Mouse (Mus musculus) heart, adult 8-10 months (tissue): ENCODE measurements around the gene Gm14496. TPM values are rescaled to one million over a fixed set of nuclear protein-coding genes. Genes with fewer than 3 reads are reported as not detected.
"Not testable (repeated sequence)": the region's sequence is repeated elsewhere in the genome, so short reads cannot be mapped to it uniquely, and the experiment has no call there.

Experiments used
- DNase-seq: peaks from one replicate; pipeline ENCODE4 v3.0.0; 2022; ENCODE audit warnings: low spot score
- total RNA-seq, 4 experiments: library from RNA; stranded (reverse); gene quantifications; 2 replicates each; pipeline ENCODE4 v1.2.4; 2022

The Gm14496 gene
- not detected for total RNA-seq

GRCm38 (mm10) chr2:181990829-181991228, at the start of gene Gm14496:
TSS of gene Gm14496 (plus strand) at chr2:181991129.
- no peak for DNase-seq

- DNase-seq, result peak; percentile 3
These were observed 37.9 kb upstream of the Gm14496 start for GRCm38 (mm10) chr2:181952747-181953680.

GRCm38 (mm10) chr2:181968395-181968794, 22.5 kb upstream of the Gm14496 start:
- DNase-seq, result no peak

GRCm38 (mm10) chr2:181969187-181969586, 21.7 kb upstream of the Gm14496 start:
- no peak for DNase-seq

GRCm38 (mm10) chr2:181981969-181982368, 9.0 kb upstream of the Gm14496 start:
- DNase-seq, result not testable (repeated sequence)

Other genes starting within 250 kb of the Gm14496 start
- not detected for gene Myt1, start 227.8 kb upstream of the Gm14496 start, total RNA-seq
- gene Pcmtd2, start 153.3 kb upstream of the Gm14496 start, total RNA-seq, result 10 to 100 TPM; 41.6 to 72.3 (median 48.5) TPM
- gene Polr3k, start 126.8 kb upstream of the Gm14496 start, total RNA-seq, result 10 to 100 TPM in 2 of 4 experiments, 1 to 10 TPM in 2; 9.1 to 11.4 (median 10.3) TPM